Mouse (Mus musculus): ENCODE results near the gene Cntnap1. TPM values are rescaled to one million over a fixed set of nuclear protein-coding genes. Genes with fewer than 3 reads are reported as not detected.

The Cntnap1 gene
- polyA plus RNA-seq, 1 experiment from 2014 or later, result 2.3 TPM

DNA sequence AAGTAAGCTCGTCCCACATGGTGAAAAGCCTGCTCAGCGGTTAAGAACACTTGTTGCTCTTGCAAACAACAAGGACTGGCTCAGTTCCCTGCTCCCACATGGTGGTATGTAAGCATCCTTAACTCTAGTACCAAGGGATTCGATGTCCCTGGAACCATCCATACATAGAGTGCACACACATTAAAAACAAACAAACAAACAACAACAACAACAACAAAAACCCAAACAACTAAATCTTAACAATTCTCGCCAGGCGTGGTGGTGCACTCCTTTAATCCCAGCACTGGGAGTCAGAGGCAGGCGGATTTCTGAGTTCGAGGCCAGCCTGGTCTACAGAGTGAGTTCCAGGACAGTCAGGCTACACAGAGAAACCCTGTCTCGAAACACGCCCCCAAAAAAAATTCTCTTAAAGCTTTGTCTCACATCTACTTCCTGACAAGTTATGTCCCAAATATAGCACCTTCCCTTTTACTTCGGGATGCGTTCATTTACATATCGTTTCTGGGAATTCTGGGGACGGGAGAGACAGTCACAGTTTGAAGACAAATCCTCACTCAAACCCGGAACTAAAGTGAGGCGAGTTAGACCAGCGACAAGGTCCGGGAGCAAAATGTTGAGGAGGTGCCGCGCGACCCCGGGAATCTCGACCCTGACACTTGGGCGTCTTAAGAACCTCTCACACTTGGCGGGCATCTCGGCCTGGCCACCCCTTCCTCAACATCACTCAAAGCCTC, 55.2 kb downstream of the Cntnap1 start:
- DNase-seq (no peak), ATAC-seq (ENCODE audit: low FRiP score, low TSS enrichment) (no peak)
- no peaks in the 10 kb centered on the region for H3K36me3 ChIP-seq (ENCODE audit: control insufficient read depth, insufficient read depth, low read length)
- H3K9ac ChIP-seq (replicated peaks; ENCODE audit: low read length), result peak overlapping the region; percentile 73
- H3K4me3 ChIP-seq (replicated peaks; ENCODE audit: low read depth, low read length), result peak overlapping the region; percentile 81
- H3K27ac ChIP-seq (replicated peaks; ENCODE audit: low read depth, low read length), result 0 out of 2 replicates have a peak overlapping the region, but pooled peaks have one; percentile 41
- H3K4me2 ChIP-seq (ENCODE audit: low read length), result peak overlapping the region; percentile 92
- H3K27me3 ChIP-seq (ENCODE audit: control insufficient read depth, insufficient read depth, low read length), result no peaks in the 10 kb centered on the region
- 20% methylated on average over 25 of the region's 25 CpGs for WGBS
- no peaks in the 10 kb centered on the region for H3K9me3 ChIP-seq (ENCODE audit: control insufficient read depth, low read length)
- no peaks in the 10 kb centered on the region for H3K4me1 ChIP-seq (ENCODE audit: control insufficient read depth, insufficient read depth, low read length)

DNA sequence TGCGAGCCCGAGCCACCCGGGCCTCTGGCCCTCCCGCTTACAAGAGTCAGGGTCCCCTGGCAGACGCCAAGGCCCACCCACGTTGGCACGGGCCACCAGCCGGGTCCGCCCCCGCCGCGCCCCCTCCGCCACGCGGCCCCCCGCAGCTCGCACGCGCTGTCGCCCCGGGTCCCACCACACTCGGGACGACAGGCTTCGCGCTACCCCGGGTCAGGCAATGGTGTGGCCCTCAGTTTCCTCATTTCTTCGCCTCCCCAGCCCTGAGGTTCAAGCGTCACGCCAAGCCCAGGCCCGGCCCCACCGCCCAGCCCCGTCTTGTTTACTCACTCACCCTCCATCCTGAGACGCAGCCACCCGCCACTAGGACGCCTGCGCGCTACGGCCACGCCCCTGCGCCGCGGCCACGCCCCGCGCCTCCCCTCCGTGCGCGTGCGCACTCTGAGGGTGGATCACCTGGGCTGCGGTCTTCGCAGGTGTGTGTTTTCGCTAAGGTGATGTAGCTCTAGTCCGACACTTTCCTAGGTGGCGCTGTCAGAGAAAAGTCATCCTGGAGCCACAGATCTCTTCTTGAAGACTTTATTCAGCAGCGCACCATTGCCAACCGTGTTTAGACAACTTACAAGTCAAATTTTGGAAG, 55.9 kb downstream of the Cntnap1 start, which contains the start of gene Ezh1:
Gene Ezh1, minus strand, starts transcription at position 399 of the 637 bp plus-strand sequence.
- Histone ChIP-seq H3K9me3 (ENCODE audit: control insufficient read depth, low read length) (no peaks in the 10 kb centered on the region), H3K4me1 (ENCODE audit: control insufficient read depth, insufficient read depth, low read length) (no peaks in the 10 kb centered on the region), H3K9ac (replicated peaks; ENCODE audit: low read length) (peak within 1 kb of the TSS; percentile 73), H3K4me3 (replicated peaks; ENCODE audit: low read depth, low read length) (peak within 1 kb of the TSS; percentile 81), H3K27me3 (ENCODE audit: control insufficient read depth, insufficient read depth, low read length) (no peaks in the 10 kb centered on the region), H3K36me3 (ENCODE audit: control insufficient read depth, insufficient read depth, low read length) (no peaks in the 10 kb centered on the region), H3K27ac (replicated peaks; ENCODE audit: low read depth, low read length) (0 out of 2 replicates have a peak within 1 kb of the TSS, but pooled peaks have one; percentile 41), H3K4me2 (ENCODE audit: low read length) (peak within 1 kb of the TSS; percentile 92)
- peak; percentile 92 for DNase-seq
- 1% methylated on average over 55 of the region's 56 CpGs for WGBS
- peak; percentile 81; the same call in 1 of the 2 replicates for ATAC-seq (ENCODE audit: low FRiP score, low TSS enrichment)

DNA sequence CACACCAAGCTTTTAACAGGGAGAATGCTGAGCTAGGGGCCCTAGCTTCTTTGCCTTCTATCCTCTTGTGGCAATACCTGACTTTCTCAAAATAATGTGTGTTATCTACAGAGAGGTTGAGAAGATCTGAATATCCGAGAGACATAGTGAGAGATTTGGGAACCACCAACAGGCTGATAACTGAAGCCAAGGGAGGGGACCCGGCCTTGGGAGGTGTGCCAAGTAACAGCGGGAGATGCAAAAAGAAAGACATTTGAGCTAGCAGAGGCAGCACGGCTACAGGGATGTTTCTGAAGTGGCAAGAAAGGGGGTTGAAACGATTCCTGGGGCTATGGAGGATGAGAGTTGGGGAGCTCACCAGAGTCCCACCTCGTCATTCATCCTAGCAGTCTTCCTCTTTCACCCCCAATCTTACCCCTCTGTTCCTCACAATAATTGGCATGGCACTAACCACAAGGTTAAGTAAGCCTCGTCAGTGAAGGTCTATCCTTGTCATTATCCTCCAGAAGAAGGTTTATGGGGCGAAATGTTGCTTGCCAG, 59.1 kb downstream of the Cntnap1 start:
- Histone ChIP-seq H3K27ac (replicated peaks; ENCODE audit: low read depth, low read length) (no peak overlapping the region), H3K36me3 (ENCODE audit: control insufficient read depth, insufficient read depth, low read length) (no peaks in the 10 kb centered on the region), H3K27me3 (ENCODE audit: control insufficient read depth, insufficient read depth, low read length) (no peaks in the 10 kb centered on the region), H3K4me3 (replicated peaks; ENCODE audit: low read depth, low read length) (no peak overlapping the region), H3K4me2 (ENCODE audit: low read length) (no peak overlapping the region), H3K9ac (replicated peaks; ENCODE audit: low read length) (no peak overlapping the region), H3K4me1 (ENCODE audit: control insufficient read depth, insufficient read depth, low read length) (no peaks in the 10 kb centered on the region), H3K9me3 (ENCODE audit: control insufficient read depth, low read length) (no peaks in the 10 kb centered on the region)
- 24% methylated on average over 8 of the region's 8 CpGs for WGBS
- ATAC-seq (ENCODE audit: low FRiP score, low TSS enrichment) (no peak), DNase-seq (no peak)

DNA sequence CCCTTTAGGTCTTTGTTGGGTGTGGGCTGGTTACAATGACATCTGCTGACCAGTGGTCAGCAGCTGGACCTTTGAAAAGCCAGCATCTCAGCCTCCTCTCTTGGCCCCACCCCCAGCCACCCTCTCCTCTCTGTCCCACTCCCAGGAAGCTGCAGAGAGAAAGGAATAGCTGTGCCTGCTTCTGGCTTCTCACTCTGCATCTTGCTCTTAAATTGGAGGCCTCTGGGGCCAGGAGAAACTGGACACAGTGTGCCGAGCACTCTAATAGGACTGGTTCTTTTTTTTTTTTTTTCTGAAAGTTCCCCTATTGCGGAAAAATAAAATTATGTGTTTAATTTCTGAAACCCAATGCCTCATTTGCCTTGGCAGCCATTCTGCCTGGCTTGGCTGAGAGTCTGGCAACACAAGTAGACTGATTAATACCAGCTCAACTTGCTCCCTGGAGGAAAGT, 59.8 kb downstream of the Cntnap1 start:
- Histone ChIP-seq H3K36me3 (ENCODE audit: control insufficient read depth, insufficient read depth, low read length) (no peaks in the 10 kb centered on the region), H3K4me3 (replicated peaks; ENCODE audit: low read depth, low read length) (no peak overlapping the region), H3K9me3 (ENCODE audit: control insufficient read depth, low read length) (no peaks in the 10 kb centered on the region), H3K4me1 (ENCODE audit: control insufficient read depth, insufficient read depth, low read length) (no peaks in the 10 kb centered on the region), H3K27me3 (ENCODE audit: control insufficient read depth, insufficient read depth, low read length) (no peaks in the 10 kb centered on the region), H3K27ac (replicated peaks; ENCODE audit: low read depth, low read length) (no peak overlapping the region), H3K4me2 (ENCODE audit: low read length) (no peak overlapping the region), H3K9ac (replicated peaks; ENCODE audit: low read length) (no peak overlapping the region)
- WGBS, result 39% methylated on average over 2 of the region's 2 CpGs
- no peak for ATAC-seq (ENCODE audit: low FRiP score, low TSS enrichment)
- DNase-seq, result no peak

DNA sequence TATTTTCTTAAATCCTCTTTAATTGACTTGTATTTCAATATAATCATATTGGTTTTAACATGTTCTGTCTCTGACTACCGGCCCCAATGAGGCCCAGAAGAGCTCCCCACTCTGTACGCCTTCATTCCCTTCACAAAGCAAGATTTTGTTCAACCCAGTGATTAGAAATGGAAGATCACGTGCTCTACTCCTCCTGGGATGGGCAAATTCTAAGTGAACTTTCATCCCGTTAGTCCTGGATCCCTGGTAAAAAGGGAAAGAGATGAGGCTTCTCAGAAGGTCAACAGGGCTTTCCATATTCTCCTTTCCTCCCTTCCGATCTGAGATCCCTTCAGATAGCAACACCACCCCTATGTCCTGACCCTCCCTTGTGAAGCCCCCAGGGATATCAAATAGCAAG, 60.2 kb downstream of the Cntnap1 start:
- Histone ChIP-seq H3K27me3 (ENCODE audit: control insufficient read depth, insufficient read depth, low read length) (no peaks in the 10 kb centered on the region), H3K4me3 (replicated peaks; ENCODE audit: low read depth, low read length) (no peak overlapping the region), H3K4me2 (ENCODE audit: low read length) (no peak overlapping the region), H3K9ac (replicated peaks; ENCODE audit: low read length) (no peak overlapping the region), H3K27ac (replicated peaks; ENCODE audit: low read depth, low read length) (no peak overlapping the region), H3K36me3 (ENCODE audit: control insufficient read depth, insufficient read depth, low read length) (no peaks in the 10 kb centered on the region), H3K9me3 (ENCODE audit: control insufficient read depth, low read length) (no peaks in the 10 kb centered on the region), H3K4me1 (ENCODE audit: control insufficient read depth, insufficient read depth, low read length) (no peaks in the 10 kb centered on the region)
- WGBS, result 16% methylated on average over 5 of the region's 5 CpGs
- DNase-seq (no peak), ATAC-seq (ENCODE audit: low FRiP score, low TSS enrichment) (no peak)

DNA sequence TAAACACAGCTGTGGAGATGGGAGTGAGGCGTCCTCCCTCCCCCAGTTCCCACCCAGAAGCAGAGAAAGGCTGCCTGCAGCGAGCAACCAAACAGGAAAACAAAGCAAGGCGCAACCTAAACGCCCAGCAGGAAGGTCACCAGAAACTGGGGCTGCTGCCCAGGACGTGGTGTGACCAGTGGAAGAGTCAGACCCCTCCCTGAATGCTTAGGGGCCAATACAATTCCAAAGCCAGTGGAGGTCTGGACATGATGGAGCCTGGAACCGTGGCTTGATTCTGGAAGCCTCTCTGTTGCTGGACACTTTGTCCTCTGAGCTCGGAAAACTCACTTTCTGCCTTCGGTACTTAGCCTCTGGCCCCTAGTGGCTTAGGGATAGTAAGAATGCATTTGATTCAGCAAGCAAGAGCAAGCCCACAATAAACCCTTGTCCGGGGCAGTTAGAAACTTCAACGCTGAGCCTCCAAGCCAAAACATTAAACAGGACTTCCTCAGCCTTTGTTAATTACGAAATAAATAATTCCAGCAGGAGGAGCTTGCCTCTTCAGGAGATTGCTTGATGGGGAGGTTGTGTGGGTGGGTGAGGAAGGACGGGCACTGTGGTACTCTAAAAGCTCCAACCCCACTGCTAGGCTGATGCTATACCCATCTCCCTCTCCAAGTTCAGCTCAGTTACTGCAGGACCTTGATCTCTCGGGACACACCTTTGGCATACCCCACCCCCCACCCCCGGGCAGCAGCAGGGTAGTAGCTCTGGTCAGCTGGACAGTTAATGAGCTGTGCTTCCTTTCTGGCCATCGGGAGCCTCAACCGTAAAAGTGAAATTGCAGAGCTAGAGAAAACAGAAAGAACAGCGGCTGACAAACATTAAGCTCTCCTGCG, 60.9 kb downstream of the Cntnap1 start:
- no peaks in the 10 kb centered on the region for H3K9me3 ChIP-seq (ENCODE audit: control insufficient read depth, low read length)
- ATAC-seq (ENCODE audit: low FRiP score, low TSS enrichment) (no peak), DNase-seq (no peak)
- no peak overlapping the region for H3K9ac ChIP-seq (replicated peaks; ENCODE audit: low read length)
- no peaks in the 10 kb centered on the region for H3K4me1 ChIP-seq (ENCODE audit: control insufficient read depth, insufficient read depth, low read length)
- H3K4me3 ChIP-seq (replicated peaks; ENCODE audit: low read depth, low read length), result no peak overlapping the region
- no peaks in the 10 kb centered on the region for H3K36me3 ChIP-seq (ENCODE audit: control insufficient read depth, insufficient read depth, low read length)
- no peaks in the 10 kb centered on the region for H3K27me3 ChIP-seq (ENCODE audit: control insufficient read depth, insufficient read depth, low read length)
- H3K27ac ChIP-seq (replicated peaks; ENCODE audit: low read depth, low read length), result 0 out of 2 replicates have a peak overlapping the region, but pooled peaks have one; percentile 20
- no peak overlapping the region for H3K4me2 ChIP-seq (ENCODE audit: low read length)
- WGBS, result 13% methylated on average over 18 of the region's 18 CpGs

DNA sequence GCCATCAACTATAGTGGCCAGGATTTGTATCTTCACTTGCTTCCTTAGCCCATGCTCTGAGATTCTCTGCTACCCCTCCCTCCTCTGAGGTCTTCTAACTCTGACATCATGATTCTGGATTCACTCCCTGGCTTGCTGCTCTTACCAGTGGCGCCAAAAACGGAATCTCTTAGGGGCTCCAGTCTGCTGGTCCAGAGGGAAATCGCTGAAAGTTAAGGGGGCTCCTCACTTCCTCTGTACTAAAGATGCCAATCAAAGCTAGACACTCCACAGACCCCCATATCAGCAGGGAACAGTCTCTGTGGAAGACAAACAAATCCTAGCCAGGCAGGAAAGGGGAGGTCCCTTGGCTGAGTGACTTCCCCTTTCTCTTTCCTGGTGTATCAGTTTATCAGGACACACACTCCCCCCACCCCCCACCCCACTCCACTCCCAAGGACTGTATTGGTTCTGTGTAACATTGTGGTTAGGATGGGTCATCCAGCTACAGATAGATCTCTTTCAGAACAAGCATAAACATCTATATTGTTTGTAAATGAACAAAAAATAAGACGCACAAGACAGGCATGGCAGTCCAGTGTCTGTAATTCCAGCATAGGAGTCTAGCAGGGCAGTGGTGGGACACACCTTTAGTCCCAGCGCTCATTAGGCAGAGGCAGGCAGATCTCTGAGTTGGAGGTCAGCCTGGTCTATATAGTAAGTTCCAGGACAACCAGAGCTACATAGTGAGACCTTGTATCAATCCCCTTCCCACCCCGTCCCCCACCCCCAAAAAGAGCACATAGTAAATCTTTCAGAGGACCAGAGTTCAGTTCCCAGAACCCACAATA, 61.9 kb downstream of the Cntnap1 start:
- no peaks in the 10 kb centered on the region for H3K27me3 ChIP-seq (ENCODE audit: control insufficient read depth, insufficient read depth, low read length)
- ATAC-seq (ENCODE audit: low FRiP score, low TSS enrichment), result no peak
- H3K4me1 ChIP-seq (ENCODE audit: control insufficient read depth, insufficient read depth, low read length), result no peaks in the 10 kb centered on the region
- H3K4me2 ChIP-seq (ENCODE audit: low read length), result no peak overlapping the region
- H3K4me3 ChIP-seq (replicated peaks; ENCODE audit: low read depth, low read length), result no peak overlapping the region
- no peak for DNase-seq
- WGBS, result 60% methylated on average over 6 of the region's 6 CpGs
- no peak overlapping the region for H3K9ac ChIP-seq (replicated peaks; ENCODE audit: low read length)
- H3K36me3 ChIP-seq (ENCODE audit: control insufficient read depth, insufficient read depth, low read length), result no peaks in the 10 kb centered on the region
- H3K27ac ChIP-seq (replicated peaks; ENCODE audit: low read depth, low read length), result no peak overlapping the region
- H3K9me3 ChIP-seq (ENCODE audit: control insufficient read depth, low read length), result no peaks in the 10 kb centered on the region

DNA sequence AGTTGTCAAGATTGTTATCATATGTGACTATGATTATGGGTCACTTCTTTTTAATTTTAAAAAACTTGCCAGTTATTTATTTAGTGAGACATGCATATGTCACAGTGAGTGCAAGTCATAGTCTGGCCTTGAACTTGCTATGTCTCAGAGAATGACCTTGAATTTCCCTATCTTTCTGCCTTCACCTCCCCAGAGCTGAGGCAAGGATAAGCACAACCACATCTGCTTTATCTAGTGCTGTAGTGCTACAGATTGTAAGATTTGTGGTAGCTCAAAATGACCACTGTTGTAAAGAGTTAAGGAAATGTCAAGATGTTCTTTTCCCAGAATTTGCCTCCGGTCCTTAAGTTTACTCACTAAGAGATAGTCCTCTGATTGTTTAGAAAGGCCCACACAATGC, 62.9 kb downstream of the Cntnap1 start:
- H3K4me1 ChIP-seq (ENCODE audit: control insufficient read depth, insufficient read depth, low read length), result no peaks in the 10 kb centered on the region
- H3K4me3 ChIP-seq (replicated peaks; ENCODE audit: low read depth, low read length), result no peak overlapping the region
- no peak overlapping the region for H3K4me2 ChIP-seq (ENCODE audit: low read length)
- 96% methylated on average over 1 of the region's 1 CpGs for WGBS
- H3K27me3 ChIP-seq (ENCODE audit: control insufficient read depth, insufficient read depth, low read length), result no peaks in the 10 kb centered on the region
- no peaks in the 10 kb centered on the region for H3K36me3 ChIP-seq (ENCODE audit: control insufficient read depth, insufficient read depth, low read length)
- H3K27ac ChIP-seq (replicated peaks; ENCODE audit: low read depth, low read length), result no peak overlapping the region
- no peak overlapping the region for H3K9ac ChIP-seq (replicated peaks; ENCODE audit: low read length)
- no peak for ATAC-seq (ENCODE audit: low FRiP score, low TSS enrichment)
- H3K9me3 ChIP-seq (ENCODE audit: control insufficient read depth, low read length), result no peaks in the 10 kb centered on the region
- DNase-seq, result no peak
